In the genomic region with DNA sequence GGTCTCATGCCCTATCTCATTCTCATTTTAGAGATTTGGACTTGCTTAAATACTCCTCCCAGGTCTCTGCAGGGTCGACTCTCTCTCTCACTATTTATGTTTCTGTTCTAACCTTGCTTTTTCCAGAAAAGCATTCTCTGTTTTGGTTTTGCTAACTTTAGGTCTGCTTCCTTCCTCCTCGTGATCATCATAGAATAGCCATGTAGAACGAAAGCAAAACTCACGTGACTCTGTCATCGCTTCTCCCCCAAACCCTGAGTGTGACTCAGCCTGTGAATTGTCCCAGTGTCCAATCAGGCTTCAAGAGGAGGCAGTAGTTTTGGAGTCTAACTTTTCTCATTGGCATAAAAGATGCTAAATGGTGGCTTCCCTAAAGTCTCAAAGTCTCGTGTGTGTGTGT, we compare ENCODE assay signal across 13 mouse cellular contexts.
DNase-seq lines count a peak whose midpoint lies in the region; ATAC-seq and TF ChIP-seq lines count a peak whose summit lies in the region.
"Had no signal": no experiment of that assay in that cellular context is flagged by ENCODE, and none has a peak within 500 bp of the region (broad histone marks: within the 10 kb centered on the region; RNA-seq: fewer than 3 reads in every experiment).

No protein-coding gene starts in this region.

- no peak overlapping the region for H3K9ac ChIP-seq in forebrain, embryonic 16.5 days (replicated peaks; ENCODE audit: low read depth, low read length)
- no peak overlapping the region for H3K9ac ChIP-seq in heart, embryonic 11.5 days (ENCODE audit: low read depth, low read length)

- H3K79me3 ChIP-seq in C2C12 (ENCODE audit: low read depth) = no peaks in the 10 kb centered on the region

- H3K4me3 ChIP-seq in C2C12 (ENCODE audit: insufficient read depth, poor library complexity, severe bottlenecking) = no peak overlapping the region
- no peak overlapping the region for H3K4me3 ChIP-seq in bone marrow macrophage, adult 2 months (ENCODE audit: insufficient read depth, low read length)
- no peak overlapping the region for H3K4me3 ChIP-seq in forebrain, embryonic 16.5 days (replicated peaks; ENCODE audit: low read length)
- H3K4me3 ChIP-seq in heart, embryonic 11.5 days (ENCODE audit: low read depth, low read length) = no peak overlapping the region
- H3K4me3 ChIP-seq: myocyte had no signal

- no peaks in the 10 kb centered on the region for H3K9me3 ChIP-seq in forebrain, embryonic 16.5 days (ENCODE audit: control insufficient read depth, low read length)
- H3K9me3 ChIP-seq in heart, embryonic 11.5 days (replicated peaks; ENCODE audit: control insufficient read depth, low read length) = no peaks in the 10 kb centered on the region

- WGBS in forebrain, embryonic 16.5 days = 84% methylated on average over 6 of the region's 6 CpGs
- WGBS in heart, embryonic 11.5 days (ENCODE audit: insufficient replicate concordance) = 79% methylated on average over 6 of the region's 6 CpGs

- H3K27ac ChIP-seq in bone marrow macrophage, adult 2 months (ENCODE audit: insufficient read depth, low read depth, low read length) = peak overlapping the region; percentile 64
- no peak overlapping the region for H3K27ac ChIP-seq in forebrain, embryonic 16.5 days (ENCODE audit: low read length)
- H3K27ac ChIP-seq in heart, embryonic 11.5 days (ENCODE audit: low read depth, low read length) = no peak overlapping the region

- H3K27me3 ChIP-seq in C2C12 (ENCODE audit: control insufficient read depth, insufficient read depth, insufficient read length) = no peaks in the 10 kb centered on the region
- H3K27me3 ChIP-seq in forebrain, embryonic 16.5 days (replicated peaks; ENCODE audit: control insufficient read depth, insufficient read depth, low read length) = no peaks in the 10 kb centered on the region
- no peaks in the 10 kb centered on the region for H3K27me3 ChIP-seq in heart, embryonic 11.5 days (ENCODE audit: control insufficient read depth, insufficient read depth, low read length)

- TF ChIP-seq CTCF in C2C12 (IDR thresholded peaks at IDR 0.05; ENCODE audit: control insufficient read depth, insufficient read depth, insufficient read length) = no peak
- no peak for TF ChIP-seq CTCF in bone marrow macrophage, adult 2 months (IDR thresholded peaks at IDR 0.05; ENCODE audit: low read depth, low read length)

- H3K4me1 ChIP-seq in bone marrow macrophage, adult 2 months (ENCODE audit: control insufficient read depth, insufficient read depth, low read length) = peaks cover 40% of the 10 kb centered on the region
- H3K4me1 ChIP-seq in forebrain, embryonic 16.5 days (replicated peaks; ENCODE audit: control insufficient read depth, insufficient read depth, low read length) = no peaks in the 10 kb centered on the region
- no peaks in the 10 kb centered on the region for H3K4me1 ChIP-seq in heart, embryonic 11.5 days (ENCODE audit: control insufficient read depth, insufficient read depth, low read length)

- ATAC-seq in megakaryocyte progenitor cell, adult 5-6 weeks (replicated peaks; ENCODE audit: poor library complexity) = peak; percentile 69
- no peak for ATAC-seq in forebrain, embryonic 16.5 days
- ATAC-seq in heart, embryonic 11.5 days (replicated peaks; ENCODE audit: insufficient number of reproducible peaks, low FRiP score, low TSS enrichment) = no peak

- no peak overlapping the region for H3ac ChIP-seq in C2C12 (ENCODE audit: control insufficient read depth, insufficient read length, low read depth)

- no peaks in the 10 kb centered on the region for H3K36me3 ChIP-seq in C2C12 (ENCODE audit: control insufficient read depth, insufficient read depth)
- H3K36me3 ChIP-seq in forebrain, embryonic 16.5 days (ENCODE audit: control insufficient read depth, insufficient read depth) = no peaks in the 10 kb centered on the region
- no peaks in the 10 kb centered on the region for H3K36me3 ChIP-seq in heart, embryonic 11.5 days (ENCODE audit: control insufficient read depth, insufficient read depth, low read length)

- no peak overlapping the region for H3K4me2 ChIP-seq in forebrain, embryonic 16.5 days (ENCODE audit: low read length)
- H3K4me2 ChIP-seq in heart, embryonic 11.5 days = no peak overlapping the region

- peak; percentile 64 for DNase-seq in A20 (ENCODE audit: low read depth, low spot score)
- no peak for DNase-seq in ovary, postnatal 36 days (ENCODE audit: low spot score)
- DNase-seq: cerebellum, postnatal 10 days; kidney, adult 11 months; kidney, postnatal 4 days; lung, adult 18-20 months; thymus, postnatal 25 days had no signal

- H3K79me2 ChIP-seq in C2C12 (ENCODE audit: control insufficient read depth, insufficient read depth) = no peaks in the 10 kb centered on the region

- no peak for TF ChIP-seq POLR2A in bone marrow macrophage, adult 2 months (IDR thresholded peaks at IDR 0.05; ENCODE audit: borderline replicate concordance, low read depth, low read length)

TF ChIP-seq in C2C12, 6 proteins besides CTCF, POLR2A, EP300 and RAD21:
- TF ChIP-seq USF1 (IDR thresholded peaks at IDR 0.05; ENCODE audit: low read depth) (peak; percentile 33), MYOD1 (IDR thresholded peaks at IDR 0.05; ENCODE audit: control insufficient read depth, insufficient read length, low read depth) (no peak)
TF ChIP-seq in C2C12: peak in this region for 1.
